Mouse (Mus musculus): ENCODE measurements around the gene Kdm4a. TPM values are rescaled to one million over a fixed set of nuclear protein-coding genes. Genes with fewer than 3 reads are reported as not detected.

The Kdm4a gene
- polyA plus RNA-seq, 1 experiment, result 18.5 TPM

DNA sequence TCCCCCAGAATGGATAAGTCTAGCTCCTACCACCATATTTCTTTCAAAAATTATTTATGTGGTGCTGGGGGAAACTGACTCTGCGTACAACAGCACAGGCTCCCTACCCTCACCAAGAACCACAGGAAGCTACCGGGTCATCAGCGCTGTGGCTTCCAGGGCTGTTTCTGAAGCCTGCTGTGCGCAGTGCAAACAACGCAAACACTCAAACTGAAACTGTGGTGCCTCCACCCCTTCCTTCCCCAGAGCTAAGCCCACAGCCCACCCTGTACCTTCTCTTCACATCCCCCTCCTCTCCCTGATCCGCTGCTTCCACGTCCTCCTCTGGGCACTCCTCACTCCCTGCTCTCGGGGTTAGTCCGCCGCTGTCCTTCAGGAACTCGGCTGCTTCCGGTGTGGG lies 17.7 kb downstream of the Kdm4a start:
- DNase-seq (ENCODE audit: low read depth, low spot score), result no peak
- WGBS, result 95% methylated on average over 12 of the region's 12 CpGs

DNA sequence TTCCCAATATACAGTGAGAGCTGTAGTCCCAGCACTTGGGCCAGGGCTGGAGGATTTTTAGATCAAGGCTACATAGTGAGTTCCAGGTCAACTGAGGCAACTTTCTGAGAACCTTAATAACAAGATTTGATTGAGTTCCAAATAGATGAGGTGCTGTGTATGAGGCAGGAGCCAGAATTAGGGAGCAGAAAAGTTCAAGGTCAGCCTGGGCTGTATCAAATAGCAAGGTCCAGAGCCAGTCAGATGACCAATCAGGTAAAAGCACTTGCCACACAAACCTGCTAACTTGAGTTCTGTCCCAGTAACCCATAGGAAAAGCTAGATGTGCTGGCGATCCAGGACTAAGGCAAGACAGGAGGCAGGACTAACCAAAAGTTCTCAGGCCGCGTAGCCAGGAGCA lies 22.2 kb downstream of the Kdm4a start:
- no peak for DNase-seq (ENCODE audit: low read depth, low spot score)
- 91% methylated on average over 3 of the region's 3 CpGs for WGBS

DNA sequence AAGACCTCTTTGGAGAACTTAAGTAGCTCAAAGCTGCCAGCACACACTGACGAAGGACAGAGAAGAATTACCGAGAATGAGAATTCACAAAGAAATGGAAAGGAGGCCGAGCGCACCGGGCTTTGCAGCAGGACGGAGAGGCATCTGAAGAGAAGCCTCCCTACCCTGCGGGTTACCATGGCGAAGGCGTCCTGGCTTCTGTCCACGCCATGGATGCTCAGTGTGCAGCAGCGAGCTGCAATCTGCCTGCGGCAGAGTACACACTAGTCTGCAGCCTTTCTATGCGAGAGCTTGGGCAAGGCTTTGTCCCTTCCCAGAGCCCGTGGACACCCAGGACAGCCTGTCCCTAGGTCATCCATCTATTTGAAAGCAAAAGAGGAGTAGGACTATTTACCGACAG lies 23.3 kb downstream of the Kdm4a start:
- DNase-seq (ENCODE audit: low read depth, low spot score), result no peak
- 91% methylated on average over 15 of the region's 15 CpGs for WGBS

DNA sequence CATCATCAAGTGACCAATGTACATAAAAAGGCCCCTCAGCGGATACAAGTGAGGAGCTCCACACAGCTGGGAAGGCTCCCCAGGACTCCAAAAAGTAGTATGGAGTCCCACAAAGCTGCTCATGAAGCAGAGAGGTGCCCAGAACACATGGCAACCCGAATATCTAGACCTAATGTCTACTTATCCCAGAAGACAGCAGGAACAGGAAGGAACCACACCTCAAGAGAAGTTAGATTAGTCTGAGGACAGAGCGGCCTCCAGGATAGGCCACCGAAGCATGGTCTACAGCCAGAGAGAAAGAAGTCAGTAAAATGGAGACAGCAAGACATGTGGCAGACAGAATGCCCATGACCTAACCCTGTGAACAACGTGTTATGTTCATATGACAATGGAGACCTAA lies 25.0 kb downstream of the Kdm4a start:
- DNase-seq (ENCODE audit: low read depth, low spot score), result no peak
- 93% methylated on average over 5 of the region's 5 CpGs for WGBS

DNA sequence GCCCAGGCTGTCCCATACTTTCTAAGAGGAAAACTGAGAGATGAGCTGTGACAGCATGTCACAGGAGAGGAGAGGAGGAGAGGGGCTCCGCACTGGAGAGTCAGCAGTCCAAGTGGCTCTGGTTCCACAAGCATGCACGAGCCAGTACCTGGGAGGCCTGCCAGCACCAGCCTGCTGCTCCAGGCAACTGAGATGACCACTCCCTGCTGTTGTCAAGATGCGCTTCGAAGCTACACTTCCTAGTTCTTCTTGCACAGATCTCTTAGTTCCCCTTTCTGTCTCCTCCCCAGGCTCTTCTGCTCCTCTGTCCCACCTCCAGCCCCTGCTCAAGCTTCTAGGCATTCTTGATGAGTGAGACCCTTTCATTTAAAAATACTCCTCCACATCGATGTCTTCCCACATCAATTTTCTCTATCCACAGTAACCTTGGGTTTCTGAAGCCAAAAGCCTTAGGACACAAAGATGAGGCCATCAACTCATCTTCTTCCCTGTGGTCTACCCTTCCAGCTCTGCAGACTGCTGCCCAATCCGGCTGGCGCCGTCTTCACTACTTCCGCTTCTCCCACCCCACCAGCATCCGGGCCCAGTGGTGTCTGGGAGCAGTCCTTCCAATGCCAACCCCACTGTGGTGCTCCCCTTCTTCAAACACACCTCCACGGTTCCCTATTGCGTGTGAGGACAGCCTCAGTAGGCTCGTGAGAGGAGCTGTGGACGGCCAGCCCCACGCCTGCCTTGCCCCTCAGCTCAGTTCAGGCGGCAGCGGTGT lies 27.6 kb downstream of the Kdm4a start:
- no peak for DNase-seq (ENCODE audit: low read depth, low spot score)
- WGBS, result 90% methylated on average over 17 of the region's 17 CpGs

DNA sequence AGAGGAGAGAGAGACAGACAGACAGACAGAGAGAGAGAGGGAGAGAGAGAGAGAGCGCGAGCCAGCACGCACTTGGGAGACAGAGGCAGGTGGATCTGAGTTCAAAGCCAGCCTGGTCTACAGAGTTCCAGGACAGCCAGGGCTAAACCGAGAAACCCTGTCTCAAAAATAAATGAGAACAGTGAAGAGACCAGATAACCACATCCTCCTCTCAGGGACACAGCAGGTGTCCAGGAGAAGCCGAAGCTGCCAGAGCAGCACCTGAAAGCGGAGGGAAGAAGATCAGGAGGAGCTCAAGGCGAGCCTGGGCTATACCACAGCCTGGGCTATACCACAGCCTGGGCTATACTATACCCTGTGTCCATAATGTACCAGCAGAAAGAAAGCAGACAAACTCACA lies 29.0 kb downstream of the Kdm4a start:
- WGBS, result 93% methylated on average over 7 of the region's 7 CpGs
- no peak for DNase-seq (ENCODE audit: low read depth, low spot score)

DNA sequence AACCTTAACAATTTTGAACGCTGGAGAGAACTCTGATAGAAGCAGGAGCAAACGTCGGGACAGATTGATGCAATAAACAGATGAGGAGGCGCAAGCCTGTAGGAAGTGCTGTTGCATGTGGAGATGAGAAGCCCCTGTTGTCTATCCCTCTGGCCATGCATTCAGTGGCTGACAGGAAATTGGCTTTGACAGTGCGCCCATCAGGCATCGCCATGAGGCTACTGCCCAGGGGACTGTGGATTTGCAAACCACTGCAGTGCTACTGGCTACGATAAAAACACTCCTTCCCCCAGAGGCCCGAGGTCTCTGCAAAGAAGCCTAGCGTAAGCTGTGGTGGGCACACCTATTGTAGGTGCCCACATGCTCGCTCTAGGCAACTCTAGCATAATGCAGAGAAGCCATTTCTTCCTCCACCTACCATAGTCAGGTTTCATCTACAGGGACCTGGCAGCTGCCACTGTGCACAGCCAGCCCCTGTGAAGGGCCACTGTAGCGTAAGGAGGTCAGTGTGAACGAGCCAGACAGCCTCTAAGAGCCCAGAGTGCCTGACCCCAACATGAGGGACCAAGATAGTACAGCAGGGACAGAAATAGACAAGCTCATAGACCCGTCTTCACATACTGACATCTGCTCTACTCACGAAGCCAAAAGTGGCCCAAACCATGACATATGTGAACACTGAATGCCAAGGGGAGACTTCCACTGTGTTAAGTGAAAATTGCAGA lies 29.7 kb downstream of the Kdm4a start:
- no peak for DNase-seq (ENCODE audit: low read depth, low spot score)
- WGBS, result 86% methylated on average over 14 of the region's 14 CpGs

DNA sequence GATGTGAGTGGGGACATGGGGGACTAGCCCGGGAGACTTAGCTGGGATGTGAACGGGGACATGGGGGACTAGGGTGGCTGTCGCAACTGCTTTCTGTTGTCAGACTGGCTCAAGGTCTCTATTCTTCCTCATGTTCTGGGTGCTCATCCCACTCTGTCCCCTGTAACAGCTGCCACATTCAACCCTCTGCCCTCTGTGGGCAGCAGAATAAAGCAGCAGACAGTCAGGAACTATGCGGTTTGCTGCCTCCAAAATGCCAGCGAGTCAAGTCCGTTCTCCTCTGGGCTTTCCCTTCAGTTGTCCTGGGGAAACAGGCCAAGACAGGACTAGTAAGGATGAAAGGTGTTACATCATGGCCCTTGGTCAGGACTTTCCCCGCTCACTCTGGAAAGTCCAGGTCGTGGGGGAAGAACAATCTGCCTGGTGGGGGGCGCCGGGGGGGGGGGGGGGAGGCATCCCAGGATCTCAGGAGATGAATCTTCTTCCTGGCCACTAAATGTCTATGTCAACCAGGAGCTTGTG lies 30.7 kb downstream of the Kdm4a start:
- no peak for DNase-seq (ENCODE audit: low read depth, low spot score)
- WGBS, result 90% methylated on average over 10 of the region's 10 CpGs

DNA sequence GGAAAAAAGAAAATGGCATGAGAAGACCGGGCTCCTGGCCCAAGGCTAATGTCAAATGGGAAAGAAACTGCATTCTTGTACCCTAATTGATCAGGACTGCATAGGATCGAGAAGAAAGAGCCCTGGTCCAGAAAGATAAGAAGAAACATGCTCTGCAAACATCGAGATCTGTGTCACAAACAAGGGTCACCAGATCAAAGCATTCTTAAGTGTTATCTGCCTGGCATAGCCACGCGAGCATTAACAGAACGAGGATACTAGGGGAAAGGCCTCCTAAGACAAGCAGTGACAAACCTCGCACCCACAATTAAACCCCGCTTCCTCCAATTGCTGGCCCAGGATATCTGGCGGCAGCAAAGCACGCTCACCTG lies 31.5 kb downstream of the Kdm4a start:
- WGBS, result 71% methylated on average over 10 of the region's 10 CpGs
- DNase-seq (ENCODE audit: low read depth, low spot score), result no peak

DNA sequence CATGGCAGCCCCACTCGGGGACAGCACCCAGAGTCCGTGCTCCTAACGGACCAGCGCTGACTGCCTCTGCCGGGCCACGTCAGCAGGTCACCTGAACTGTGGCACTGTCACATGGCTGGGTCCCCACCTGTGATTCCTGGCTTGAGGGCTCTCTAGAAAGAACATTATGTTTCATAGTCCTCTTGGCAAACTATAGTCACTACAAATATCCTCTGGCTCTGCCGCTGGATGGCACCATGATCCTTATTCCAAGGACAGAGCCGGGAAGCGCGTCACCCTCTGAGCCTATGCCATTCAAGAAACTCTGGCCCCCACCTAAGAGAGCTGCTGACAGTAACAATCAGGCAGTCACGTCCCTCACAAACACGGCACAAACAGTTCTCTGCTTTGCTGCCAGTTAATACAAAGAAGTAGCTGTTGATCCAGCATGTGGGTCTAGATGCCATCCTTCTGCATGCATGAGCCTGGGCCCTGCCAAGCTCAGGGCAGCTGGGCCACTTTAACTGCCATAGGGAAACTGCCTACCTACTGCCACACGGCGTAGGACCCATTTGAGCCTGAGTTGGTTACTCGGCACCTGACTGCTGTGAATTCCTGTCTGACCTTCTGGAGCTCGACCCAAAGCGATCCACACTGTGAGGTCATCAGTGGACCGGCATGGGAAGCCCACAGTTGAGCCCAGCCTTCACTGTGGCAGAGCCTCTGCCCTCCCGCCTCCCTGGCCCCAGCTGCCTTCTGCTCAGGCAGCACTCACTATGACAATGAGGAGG lies 32.1 kb downstream of the Kdm4a start:
- 91% methylated on average over 19 of the region's 19 CpGs for WGBS
- DNase-seq (ENCODE audit: low read depth, low spot score), result no peak

DNA sequence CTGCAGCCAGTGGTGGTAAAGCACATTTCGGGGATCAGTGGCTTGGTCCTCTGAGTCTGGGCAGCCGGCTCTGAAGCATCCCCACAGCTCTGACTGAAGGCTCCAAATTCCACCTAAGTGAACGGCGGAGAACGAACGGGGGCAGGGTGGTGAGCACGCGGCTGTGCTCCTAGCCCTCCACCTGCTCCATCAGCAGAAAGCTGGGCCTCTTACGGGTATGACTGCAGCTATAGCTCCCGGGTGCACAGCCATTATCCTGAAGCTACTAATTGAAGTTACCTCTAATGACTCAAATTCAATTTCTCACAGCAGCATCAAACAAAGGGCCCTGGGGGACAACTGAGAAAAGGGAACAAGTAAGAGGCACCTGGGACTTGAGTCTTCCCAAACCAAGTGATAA lies 32.8 kb downstream of the Kdm4a start:
- WGBS, result 91% methylated on average over 10 of the region's 10 CpGs

DNA sequence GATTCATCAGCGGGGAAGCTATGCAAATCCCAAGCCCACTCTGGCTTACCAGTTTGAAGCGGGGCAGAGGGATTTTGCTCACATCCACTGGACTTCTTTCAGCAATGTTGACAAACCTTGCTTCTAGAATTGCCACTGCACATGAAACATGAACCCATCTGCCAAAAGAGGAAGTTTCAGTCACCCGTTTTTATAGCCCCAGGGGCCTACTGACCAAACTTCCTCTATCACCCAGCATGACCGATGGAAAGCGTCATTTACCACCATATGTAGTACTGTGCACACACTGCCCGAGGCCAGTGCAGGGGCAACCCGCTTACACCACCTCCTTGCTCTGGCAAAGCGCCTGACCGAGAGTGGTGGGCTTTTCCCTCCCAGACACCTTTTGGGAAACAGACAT lies 35.5 kb downstream of the Kdm4a start:
- DNase-seq (ENCODE audit: low read depth, low spot score), result no peak
- WGBS, result 64% methylated on average over 9 of the region's 9 CpGs

More for the DNA sequence above, 32.8 kb downstream of the Kdm4a start:
- DNase-seq (ENCODE audit: low read depth, low spot score), result no peak

DNA sequence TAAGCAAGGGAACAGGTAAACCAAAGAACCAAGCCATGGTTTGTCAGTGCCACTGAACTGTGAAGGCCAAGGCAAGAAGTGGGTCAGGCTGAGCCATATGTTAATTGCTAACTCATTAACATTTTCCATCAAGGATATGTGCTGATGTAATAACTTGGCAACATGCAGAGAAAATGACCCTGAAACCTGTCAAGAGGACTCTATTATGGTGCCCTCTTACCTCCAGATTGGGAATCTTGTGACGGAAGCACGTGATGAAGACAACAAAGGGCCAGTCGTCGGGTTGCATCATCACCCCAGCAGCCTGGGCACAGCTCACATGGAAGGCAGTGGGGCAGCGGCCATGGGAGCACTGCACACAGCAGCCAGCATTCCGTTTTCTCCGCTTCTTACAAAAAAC lies 36.2 kb downstream of the Kdm4a start:
- WGBS, result 88% methylated on average over 7 of the region's 7 CpGs
- no peak for DNase-seq (ENCODE audit: low read depth, low spot score)

DNA sequence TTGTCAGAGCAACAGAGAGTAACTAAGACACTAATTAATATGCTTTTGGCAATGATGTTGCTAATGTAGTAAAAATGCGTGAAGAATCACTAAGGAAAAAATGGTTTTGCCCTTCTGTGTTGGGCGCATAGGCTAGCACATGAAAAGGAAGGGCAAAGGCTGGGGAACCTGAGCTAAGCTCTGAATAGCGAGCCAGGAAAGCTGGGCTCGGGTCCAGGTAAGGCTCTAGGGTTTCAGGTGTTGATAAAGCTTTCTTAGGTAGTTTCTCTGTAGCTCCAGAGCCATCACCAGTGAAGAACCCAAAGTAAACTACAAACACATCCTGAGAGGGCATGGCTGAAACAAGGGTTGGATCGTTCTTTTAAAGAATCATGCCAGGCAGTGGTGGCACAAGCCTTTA lies 38.3 kb downstream of the Kdm4a start:
- WGBS, result 85% methylated on average over 5 of the region's 5 CpGs
- DNase-seq (ENCODE audit: low read depth, low spot score), result no peak

DNA sequence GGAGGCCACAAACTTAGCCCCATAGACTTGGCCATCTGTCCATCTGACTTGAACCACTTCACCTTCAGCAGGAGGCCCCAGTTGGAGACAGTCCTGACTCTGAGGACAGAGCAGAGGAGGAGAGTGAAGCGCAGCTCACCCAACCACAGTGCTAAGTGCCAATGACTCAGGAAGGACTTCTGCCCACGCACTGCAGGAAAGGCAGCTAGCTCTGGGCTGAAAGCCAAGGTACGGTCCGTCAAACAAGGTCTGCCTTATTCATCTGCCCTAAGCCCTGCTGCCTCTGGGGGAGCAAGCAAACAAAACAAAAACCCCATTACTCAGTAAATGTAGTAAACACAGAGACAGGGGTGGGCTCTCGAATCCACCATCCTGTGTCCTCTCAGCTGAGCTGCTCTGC lies 41.0 kb downstream of the Kdm4a start:
- WGBS, result 15% methylated on average over 5 of the region's 5 CpGs
- DNase-seq (ENCODE audit: low read depth, low spot score), result no peak

DNA sequence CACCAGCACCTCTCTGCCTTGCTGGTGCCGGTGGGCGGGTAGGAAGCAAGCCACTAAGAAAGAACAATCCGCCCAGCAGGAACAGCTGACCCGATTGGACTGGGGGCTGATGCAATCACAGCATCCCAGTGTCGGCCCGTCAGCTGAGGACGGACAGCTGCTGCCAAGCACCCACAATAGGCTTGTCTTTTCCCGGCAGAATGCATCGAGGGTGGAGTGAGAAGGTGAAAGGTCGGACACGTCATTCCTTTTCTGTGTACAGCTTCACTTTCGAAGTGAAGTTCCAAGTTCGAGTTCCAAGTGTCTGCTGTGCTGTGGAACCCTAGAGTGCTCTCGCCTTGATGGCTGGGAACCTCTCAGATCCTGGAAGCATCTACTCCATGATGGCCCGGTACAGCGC lies 42.0 kb downstream of the Kdm4a start:
- WGBS, result 86% methylated on average over 16 of the region's 16 CpGs
- DNase-seq (ENCODE audit: low read depth, low spot score), result no peak

DNA sequence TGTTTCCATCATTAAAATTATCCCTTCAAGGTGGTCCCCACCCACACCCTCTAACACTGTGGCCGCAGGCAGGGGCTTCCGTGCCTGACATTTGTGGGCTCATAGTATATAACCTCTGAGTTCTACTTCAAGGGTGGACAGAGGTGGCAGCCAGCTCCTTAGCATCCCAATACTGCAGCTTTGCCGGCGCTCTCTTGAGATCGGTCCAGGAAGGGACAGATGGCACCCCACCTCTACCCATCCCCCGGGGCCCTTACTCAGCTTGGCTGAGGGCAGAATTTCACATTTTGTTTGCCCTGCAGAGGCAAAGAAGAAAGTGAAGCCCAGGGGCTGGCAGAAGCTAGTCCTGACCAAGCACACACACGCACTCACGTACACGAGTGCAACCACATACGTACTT lies 42.5 kb downstream of the Kdm4a start:
- no peak for DNase-seq (ENCODE audit: low read depth, low spot score)
- WGBS, result 96% methylated on average over 10 of the region's 10 CpGs

DNA sequence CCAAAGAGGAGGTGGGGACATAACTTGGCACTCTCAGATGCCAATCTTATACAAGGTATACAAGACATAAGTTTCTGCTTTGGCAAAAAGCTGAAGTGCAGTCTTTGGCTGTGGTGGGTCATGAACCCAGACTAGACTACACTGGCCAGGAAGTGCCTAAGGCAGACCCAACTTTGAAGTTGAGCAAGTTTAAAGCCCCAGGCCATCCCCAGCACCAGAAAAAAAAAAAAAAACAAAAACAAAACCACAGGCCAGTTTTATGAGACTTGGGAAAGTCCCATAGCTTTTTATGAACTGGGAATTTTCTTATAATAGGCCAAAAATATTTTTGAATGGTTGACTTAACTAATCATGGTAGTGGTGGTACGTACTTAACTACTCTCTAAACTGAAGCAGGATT lies 44.4 kb downstream of the Kdm4a start:
- no peak for DNase-seq (ENCODE audit: low read depth, low spot score)
- 47% methylated on average over 1 of the region's 1 CpGs for WGBS

DNA sequence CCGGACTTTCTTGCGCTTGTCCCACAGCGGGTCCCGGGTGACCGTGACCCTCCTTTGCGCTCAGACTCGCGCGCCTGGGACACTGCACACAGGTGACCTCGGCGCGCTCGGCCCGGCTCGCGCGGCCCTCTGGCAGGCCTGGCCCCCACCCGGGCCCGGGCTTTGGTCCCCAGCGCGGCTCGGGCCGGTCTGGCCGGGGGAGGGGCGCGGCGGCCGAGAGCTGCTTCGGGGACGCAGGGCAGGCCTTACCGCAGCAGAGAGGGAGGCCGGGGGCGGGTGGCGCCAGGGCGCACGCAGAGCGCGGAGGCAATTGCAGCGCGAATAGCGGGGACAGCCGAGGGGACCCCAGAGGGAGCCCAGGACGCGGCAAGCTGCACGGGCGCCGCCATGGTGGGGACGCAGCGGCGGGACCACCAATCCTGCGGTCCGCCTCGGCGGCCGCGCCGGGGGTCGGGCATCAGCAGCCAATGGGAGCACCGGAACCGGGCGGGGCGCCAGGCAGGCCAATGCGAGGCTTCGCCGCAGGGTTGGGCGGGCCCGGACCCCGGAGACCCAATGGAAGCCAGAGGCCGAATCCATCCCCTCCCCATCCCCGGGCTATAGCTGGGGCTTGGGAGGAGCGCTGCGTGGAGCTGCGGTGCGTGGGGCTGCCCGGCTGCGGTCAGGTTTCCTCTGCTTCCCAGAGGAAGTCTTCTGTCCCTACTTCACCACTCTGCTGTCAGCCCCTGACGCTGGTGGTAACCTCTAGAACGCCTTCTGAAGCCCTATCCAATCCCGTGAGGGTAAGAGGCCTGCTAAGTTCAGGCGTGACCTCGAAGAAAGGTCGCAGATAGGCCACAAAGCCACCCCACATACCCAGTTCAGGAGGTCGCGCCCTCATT lies 45.1 kb downstream of the Kdm4a start, which contains the start of gene St3gal3:
Gene St3gal3, minus strand, starts transcription at position 430 of the 881 bp plus-strand sequence.
- no peak for DNase-seq (ENCODE audit: low read depth, low spot score)
- under 1% methylated on average over 83 of the region's 84 CpGs for WGBS
